Mouse (Mus musculus) testis, adult 2 months (tissue): ENCODE results near the gene Eva1b.

Experiments used
- CTCF ChIP-seq: fragments of 200-500 bp; IDR thresholded peaks from 2 replicates; pipeline ENCODE4 v1.5.1; 2012; ENCODE audit warnings: low read depth, mild to moderate bottlenecking, inconsistent platforms, low read length, moderate library complexity; ENCODE audit not compliant: control insufficient read depth, insufficient read depth, insufficient replicate concordance
- POLR2A ChIP-seq: fragments of 200-500 bp; IDR thresholded peaks from 2 replicates; pipeline ENCODE4 v1.6.1; 2012; ENCODE audit warnings: low read depth, mild to moderate bottlenecking, inconsistent platforms, low read length, moderate library complexity; ENCODE audit not compliant: control insufficient read depth

GRCm38 (mm10) chr4:126115871-126116521, 31.5 kb upstream of the Eva1b start:
- TF ChIP-seq POLR2A (no peak), CTCF (no peak)
